Mouse (Mus musculus) liver, embryonic 12.5 days (tissue): Measurements from ENCODE around the gene Fbxo46. TPM values are rescaled to one million over a fixed set of nuclear protein-coding genes. Genes with fewer than 3 reads are reported as not detected.
"Not testable (repeated sequence)": the region's sequence is repeated elsewhere in the genome, so short reads cannot be mapped to it uniquely, and the experiment has no call there.

Experiments used
- ATAC-seq: fragments of 200-750 bp; cut with Nextera tagmentation; 2 replicates; pipeline ENCODE4 v1.8.0; 2017; ENCODE audit warnings: moderate number of reproducible peaks, mild to moderate bottlenecking, moderate library complexity
- H3K27ac ChIP-seq: fragments of 300-500 bp; sonication (generic); 2 replicates; pipeline ENCODE4 v1.5.1; 2016; ENCODE audit warnings: mild to moderate bottlenecking
- H3K27me3 ChIP-seq: fragments of 300-500 bp; sonication (generic); replicated peaks from 2 replicates; pipeline ENCODE4 v1.6.1; 2016; ENCODE audit warnings: mild to moderate bottlenecking, moderate library complexity
- H3K36me3 ChIP-seq: fragments of 300-500 bp; sonication (generic); 2 replicates; pipeline ENCODE4 v1.6.1; 2016; ENCODE audit warnings: mild to moderate bottlenecking, moderate library complexity
- H3K4me1 ChIP-seq: fragments of 300-500 bp; sonication (generic); 2 replicates; pipeline ENCODE4 v1.6.1; 2016
- H3K4me2 ChIP-seq: fragments of 300-500 bp; sonication (generic); 2 replicates; pipeline ENCODE4 v1.6.1; 2016; ENCODE audit warnings: mild to moderate bottlenecking, moderate library complexity
- H3K4me3 ChIP-seq: fragments of 300-500 bp; sonication (generic); 2 replicates; pipeline ENCODE4 v1.5.1; 2016; ENCODE audit warnings: mild to moderate bottlenecking, moderate library complexity
- H3K9ac ChIP-seq: fragments of 300-500 bp; sonication (generic); 2 replicates; pipeline ENCODE4 v1.6.1; 2016; ENCODE audit warnings: mild to moderate bottlenecking, moderate library complexity
- H3K9me3 ChIP-seq: fragments of 300-500 bp; sonication (generic); replicated peaks from 2 replicates; pipeline ENCODE4 v1.6.1; 2016; ENCODE audit warnings: mild to moderate bottlenecking, moderate library complexity
- WGBS: fragments of 180-500 bp; shearing (Covaris S2); methylation state at CpG from one replicate; pipeline ENCODE4 v1.1.7; 2016; ENCODE audit not compliant: insufficient replicate concordance; 5-methylcytosine and 5-hydroxymethylcytosine counted together
- polyA plus RNA-seq: library from polyadenylated mRNA; unstranded; fragments of >200 nt; fragmentation: Nextera tagmentation; extraction: Ambion mirVana; gene quantifications from 2 replicates; pipeline ENCODE4 v1.2.1, GENCODE M21; 2016

Fbxo46 gene
- 8.1 and 10.1 TPM in 2 replicates for polyA plus RNA-seq

GRCm38 (mm10) chr7:19119631-19120429 is at the start of gene Fbxo46:
Fbxo46 (plus strand) TSS chr7:19119859.
- peaks cover 15% of the 10 kb centered on the region for H3K27me3 ChIP-seq
- peak within 1 kb of the TSS; percentile 90 for H3K9ac ChIP-seq
- peaks cover 8% of the 10 kb centered on the region for H3K9me3 ChIP-seq
- H3K4me3 ChIP-seq, result peak within 1 kb of the TSS; percentile 88
- peak; percentile 94 for ATAC-seq
- H3K27ac ChIP-seq, result peak within 1 kb of the TSS; percentile 70
- H3K4me2 ChIP-seq, result peak within 1 kb of the TSS; percentile 95
- 1% methylated on average over 34 of the region's 34 CpGs for whole genome bisulfite sequencing
- no peaks in the 10 kb centered on the region for H3K36me3 ChIP-seq
- peaks cover 29% of the 10 kb centered on the region for H3K4me1 ChIP-seq

GRCm38 (mm10) chr7:19071024-19071423 is 48.6 kb upstream of the Fbxo46 start:
- not testable (repeated sequence) for H3K27ac ChIP-seq, H3K9ac ChIP-seq, ATAC-seq, H3K4me2 ChIP-seq, H3K4me3 ChIP-seq, H3K9me3 ChIP-seq, H3K36me3 ChIP-seq
- H3K27me3 ChIP-seq, result peaks cover 58% of the 10 kb centered on the region
- WGBS, result 38% methylated on average over 3 of the region's 3 CpGs
- peaks cover 18% of the 10 kb centered on the region for H3K4me1 ChIP-seq

- Histone ChIP-seq H3K4me3 (no peak overlapping the region), H3K27me3 (peaks cover 34% of the 10 kb centered on the region), H3K9ac (no peak overlapping the region), H3K36me3 (peaks cover 6% of the 10 kb centered on the region), H3K9me3 (no peaks in the 10 kb centered on the region), H3K4me1 (peaks cover 30% of the 10 kb centered on the region), H3K4me2 (no peak overlapping the region), H3K27ac (no peak overlapping the region)
- ATAC-seq, result no peak
- 64% methylated on average over 9 of the region's 9 CpGs for WGBS
Observed at GRCm38 (mm10) chr7:19073504-19073903, 46.2 kb upstream of the Fbxo46 start.

- Histone ChIP-seq H3K27ac (no peak overlapping the region), H3K9me3 (no peaks in the 10 kb centered on the region), H3K4me3 (no peak overlapping the region), H3K27me3 (peaks cover 39% of the 10 kb centered on the region), H3K9ac (no peak overlapping the region), H3K4me2 (no peak overlapping the region), H3K4me1 (peaks cover 40% of the 10 kb centered on the region), H3K36me3 (peaks cover 16% of the 10 kb centered on the region)
- ATAC-seq, result no peak
- 81% methylated on average over 6 of the region's 6 CpGs for WGBS
Observed at GRCm38 (mm10) chr7:19074494-19074893, 45.2 kb upstream of the Fbxo46 start.

- Histone ChIP-seq H3K4me3 (peak overlapping the region; percentile 81), H3K27me3 (peaks cover 42% of the 10 kb centered on the region), H3K4me1 (peaks cover 42% of the 10 kb centered on the region), H3K4me2 (peak overlapping the region; percentile 95), H3K9ac (peak overlapping the region; percentile 86; the same call in 1 of the 2 replicates), H3K27ac (0 out of 2 replicates have a peak overlapping the region, but pooled peaks have one; percentile 10), H3K36me3 (peaks cover 24% of the 10 kb centered on the region), H3K9me3 (no peaks in the 10 kb centered on the region)
- 52% methylated on average over 5 of the region's 5 CpGs for WGBS
- ATAC-seq, result no peak
Observed at GRCm38 (mm10) chr7:19075231-19075630, 44.4 kb upstream of the Fbxo46 start.

DNA sequence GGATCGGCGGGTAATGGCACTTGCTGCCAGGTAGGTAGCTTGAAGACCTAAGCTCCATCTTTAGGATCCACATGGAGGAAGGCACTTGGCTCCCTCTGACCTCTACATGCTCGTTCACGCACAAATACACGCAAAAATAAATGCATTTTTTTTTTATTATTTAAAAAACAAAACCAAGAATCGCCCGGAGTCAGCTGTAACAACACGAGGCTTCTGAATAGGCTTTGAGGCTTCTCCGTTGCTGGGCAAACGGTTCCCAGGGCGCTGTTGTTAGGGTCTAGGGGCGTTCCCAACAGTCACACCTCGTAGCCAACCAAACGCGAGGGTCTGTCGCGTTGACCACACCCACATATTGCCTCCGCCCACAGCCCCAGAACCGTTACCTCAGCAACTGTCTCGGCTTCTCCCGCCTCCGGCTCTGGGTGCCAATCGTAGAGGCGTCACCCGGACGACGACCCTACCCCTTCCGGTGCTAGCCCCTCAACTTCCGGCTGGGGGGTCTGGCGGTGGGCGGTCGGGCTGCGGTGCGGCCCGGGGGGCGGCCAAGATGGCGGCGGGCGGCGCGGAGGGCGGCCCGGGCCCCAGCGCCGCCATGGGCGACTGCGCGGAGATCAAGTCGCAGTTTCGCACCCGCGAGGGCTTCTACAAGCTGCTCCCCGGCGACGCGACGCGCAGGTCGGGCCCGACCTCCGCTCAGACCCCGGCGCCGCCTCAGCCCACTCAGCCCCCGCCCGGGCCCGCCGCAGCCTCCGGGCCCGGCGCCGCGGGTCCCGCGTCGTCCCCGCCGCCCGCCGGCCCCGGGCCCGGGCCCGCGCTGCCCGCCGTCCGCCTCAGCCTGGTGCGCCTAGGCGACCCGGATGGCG is 43.7 kb upstream of the Fbxo46 start, which contains the start of gene Dmwd:
TSS of gene Dmwd (plus strand) at position 505 of the 863 bp plus-strand sequence.
- ATAC-seq, result peak; percentile 95
- H3K9ac ChIP-seq, result peak within 1 kb of the TSS; percentile 86
- H3K36me3 ChIP-seq, result peaks cover 31% of the 10 kb centered on the region
- peak within 1 kb of the TSS; percentile 81 for H3K27ac ChIP-seq
- H3K4me3 ChIP-seq, result peak within 1 kb of the TSS; percentile 81
- no peaks in the 10 kb centered on the region for H3K9me3 ChIP-seq
- peak within 1 kb of the TSS; percentile 95 for H3K4me2 ChIP-seq
- peaks cover 42% of the 10 kb centered on the region for H3K4me1 ChIP-seq
- peaks cover 44% of the 10 kb centered on the region for H3K27me3 ChIP-seq
- WGBS, result 3% methylated on average over 76 of the region's 91 CpGs

DNA sequence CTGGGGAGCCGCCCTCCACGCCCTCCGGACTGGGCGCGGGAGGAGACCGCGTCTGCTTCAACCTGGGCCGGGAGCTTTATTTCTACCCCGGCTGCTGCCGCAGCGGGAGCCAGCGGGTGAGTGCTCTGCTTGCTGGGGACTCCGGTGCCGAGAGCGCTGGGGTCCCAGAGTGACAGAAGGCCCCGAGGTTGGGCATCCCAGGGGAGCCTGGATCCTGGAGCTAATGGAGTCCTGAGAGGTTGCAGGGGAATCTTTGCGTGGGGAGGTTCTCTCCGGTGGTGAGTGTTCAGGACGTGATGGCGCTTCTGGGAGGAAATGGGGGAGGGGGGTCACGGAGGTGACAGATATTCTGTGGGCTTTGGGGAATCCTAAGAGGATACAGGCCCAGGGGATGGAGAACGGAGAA is 43.1 kb upstream of the Fbxo46 start:
- H3K36me3 ChIP-seq, result peaks cover 37% of the 10 kb centered on the region
- H3K27me3 ChIP-seq, result peaks cover 46% of the 10 kb centered on the region
- no peak for ATAC-seq
- peak overlapping the region; percentile 81 for H3K27ac ChIP-seq
- H3K9ac ChIP-seq, result peak overlapping the region; percentile 86
- no peaks in the 10 kb centered on the region for H3K9me3 ChIP-seq
- peak overlapping the region; percentile 81 for H3K4me3 ChIP-seq
- under 1% methylated on average over 22 of the region's 22 CpGs for WGBS
- H3K4me1 ChIP-seq, result peaks cover 42% of the 10 kb centered on the region
- peak overlapping the region; percentile 95 for H3K4me2 ChIP-seq

DNA sequence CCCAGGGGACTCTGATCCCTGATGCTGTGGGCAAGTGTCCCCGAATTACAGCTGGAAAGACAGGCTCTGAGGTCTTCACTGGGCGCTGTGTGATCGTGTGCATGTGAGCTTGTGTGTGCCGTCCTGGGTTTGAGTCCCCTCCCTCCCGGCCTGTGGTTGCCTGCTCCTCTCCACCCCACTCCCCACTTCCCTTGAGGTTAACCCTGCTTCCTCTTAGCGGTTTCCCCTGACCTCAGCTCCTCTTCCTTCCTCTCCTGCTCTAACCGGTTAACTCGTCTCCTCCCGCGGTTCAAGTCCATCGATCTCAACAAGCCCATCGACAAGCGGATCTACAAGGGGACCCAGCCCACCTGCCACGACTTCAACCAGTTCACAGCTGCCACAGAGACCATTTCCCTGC is 41.9 kb upstream of the Fbxo46 start:
- Histone ChIP-seq H3K4me2 (peak overlapping the region; percentile 95), H3K36me3 (peaks cover 49% of the 10 kb centered on the region), H3K27me3 (peaks cover 50% of the 10 kb centered on the region), H3K4me3 (peak overlapping the region; percentile 81; the same call in 1 of the 2 replicates), H3K9ac (0 out of 2 replicates have a peak overlapping the region, but pooled peaks have one; percentile 86), H3K9me3 (no peaks in the 10 kb centered on the region), H3K4me1 (peaks cover 54% of the 10 kb centered on the region), H3K27ac (no peak overlapping the region)
- WGBS, result 14% methylated on average over 14 of the region's 14 CpGs
- no peak for ATAC-seq

DNA sequence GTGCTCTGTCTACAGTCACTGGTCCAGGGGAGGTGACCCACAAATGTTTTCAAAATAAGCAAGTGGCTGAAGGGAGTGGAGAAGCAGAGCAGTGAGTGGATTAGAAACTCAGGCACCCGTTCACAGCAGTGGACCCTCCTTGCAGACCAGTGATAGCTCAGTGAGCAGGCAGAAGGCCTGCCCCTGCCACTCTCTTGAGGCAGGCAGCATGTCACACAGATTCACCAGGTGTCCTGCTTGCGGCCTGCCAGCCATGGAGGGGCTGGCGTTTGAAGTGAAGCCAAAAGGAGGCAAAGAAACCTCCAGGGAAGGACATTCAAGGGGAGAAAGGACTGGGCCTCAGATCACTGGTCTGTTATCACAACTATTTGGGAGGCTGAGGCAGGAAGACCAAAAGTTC is 40.9 kb upstream of the Fbxo46 start:
- H3K36me3 ChIP-seq, result peaks cover 55% of the 10 kb centered on the region
- H3K9ac ChIP-seq, result no peak overlapping the region
- WGBS, result 74% methylated on average over 3 of the region's 3 CpGs
- peaks cover 50% of the 10 kb centered on the region for H3K27me3 ChIP-seq
- 0 out of 2 replicates have a peak overlapping the region, but pooled peaks have one; percentile 95 for H3K4me2 ChIP-seq
- peaks cover 63% of the 10 kb centered on the region for H3K4me1 ChIP-seq
- H3K27ac ChIP-seq, result no peak overlapping the region
- no peaks in the 10 kb centered on the region for H3K9me3 ChIP-seq
- H3K4me3 ChIP-seq, result no peak overlapping the region
- no peak for ATAC-seq

- no peak overlapping the region for H3K9ac ChIP-seq
- H3K36me3 ChIP-seq, result peaks cover 55% of the 10 kb centered on the region
- peaks cover 62% of the 10 kb centered on the region for H3K27me3 ChIP-seq
- no peaks in the 10 kb centered on the region for H3K9me3 ChIP-seq
- 85% methylated on average over 19 of the region's 19 CpGs for WGBS
- no peak overlapping the region for H3K4me2 ChIP-seq
- peaks cover 74% of the 10 kb centered on the region for H3K4me1 ChIP-seq
- no peak overlapping the region for H3K4me3 ChIP-seq
- ATAC-seq, result no peak
- H3K27ac ChIP-seq, result no peak overlapping the region
Observed at GRCm38 (mm10) chr7:19080451-19080950, 39.2 kb upstream of the Fbxo46 start.

GRCm38 (mm10) chr7:19082171-19082570 is 37.5 kb upstream of the Fbxo46 start:
- no peaks in the 10 kb centered on the region for H3K9me3 ChIP-seq

More at GRCm38 (mm10) chr7:19082171-19082570, 37.5 kb upstream of the Fbxo46 start:
- Histone ChIP-seq H3K4me2 (no peak overlapping the region), H3K27me3 (peaks cover 76% of the 10 kb centered on the region), H3K9ac (no peak overlapping the region), H3K27ac (no peak overlapping the region), H3K36me3 (peaks cover 56% of the 10 kb centered on the region), H3K4me1 (peaks cover 80% of the 10 kb centered on the region), H3K4me3 (no peak overlapping the region)
- WGBS, result 79% methylated on average over 4 of the region's 4 CpGs
- no peak for ATAC-seq
